Mouse (Mus musculus): Measurements from ENCODE around the gene Bach2. TPM values are rescaled to one million over a fixed set of nuclear protein-coding genes. Genes with fewer than 3 reads are reported as not detected.

Bach2 gene
- polyA plus RNA-seq, 1 experiment from 2014 or later = 19.1 TPM

GRCm38 (mm10) chr4:32204819-32205218 lies 33.8 kb upstream of the Bach2 start:
- Histone ChIP-seq H3K4me2 (ENCODE audit: low read length) (no peak overlapping the region), H3K27me3 (replicated peaks; ENCODE audit: control insufficient read depth, insufficient read depth, low read length) (no peaks in the 10 kb centered on the region), H3K4me3 (ENCODE audit: low read length) (no peak overlapping the region), H3K36me3 (ENCODE audit: control insufficient read depth, insufficient read depth, low read length) (no peaks in the 10 kb centered on the region), H3K27ac (ENCODE audit: low read depth, low read length) (no peak overlapping the region), H3K4me1 (ENCODE audit: control insufficient read depth, insufficient read depth, low read depth, low read length) (no peaks in the 10 kb centered on the region), H3K9me3 (ENCODE audit: control insufficient read depth, low read length) (no peaks in the 10 kb centered on the region), H3K9ac (ENCODE audit: low read depth, low read length) (no peak overlapping the region)
- 93% methylated on average over 4 of the region's 4 CpGs for WGBS
- no peak for ATAC-seq

- WGBS = 76% methylated on average over 2 of the region's 2 CpGs
These were observed 32.8 kb upstream of the Bach2 start for GRCm38 (mm10) chr4:32205825-32206224.

GRCm38 (mm10) chr4:32209995-32210394 lies 28.6 kb upstream of the Bach2 start:
- no peak overlapping the region for H3K4me3 ChIP-seq (ENCODE audit: low read length)
- H3K9ac ChIP-seq (ENCODE audit: low read depth, low read length) = no peak overlapping the region
- H3K36me3 ChIP-seq (ENCODE audit: control insufficient read depth, insufficient read depth, low read length) = no peaks in the 10 kb centered on the region
- 89% methylated on average over 2 of the region's 2 CpGs for WGBS
- H3K27me3 ChIP-seq (replicated peaks; ENCODE audit: control insufficient read depth, insufficient read depth, low read length) = no peaks in the 10 kb centered on the region
- peaks cover 3% of the 10 kb centered on the region; the same call in 1 of the 2 replicates for H3K4me1 ChIP-seq (ENCODE audit: control insufficient read depth, insufficient read depth, low read depth, low read length)
- H3K27ac ChIP-seq (ENCODE audit: low read depth, low read length) = no peak overlapping the region
- no peaks in the 10 kb centered on the region for H3K9me3 ChIP-seq (ENCODE audit: control insufficient read depth, low read length)
- ATAC-seq = no peak
- H3K4me2 ChIP-seq (ENCODE audit: low read length) = no peak overlapping the region

More at GRCm38 (mm10) chr4:32205825-32206224, 32.8 kb upstream of the Bach2 start:
- no peak overlapping the region for H3K27ac ChIP-seq (ENCODE audit: low read depth, low read length)
- H3K4me1 ChIP-seq (ENCODE audit: control insufficient read depth, insufficient read depth, low read depth, low read length) = peaks cover 2% of the 10 kb centered on the region; the same call in 1 of the 2 replicates
- no peaks in the 10 kb centered on the region for H3K27me3 ChIP-seq (replicated peaks; ENCODE audit: control insufficient read depth, insufficient read depth, low read length)
- no peaks in the 10 kb centered on the region for H3K36me3 ChIP-seq (ENCODE audit: control insufficient read depth, insufficient read depth, low read length)
- H3K9me3 ChIP-seq (ENCODE audit: control insufficient read depth, low read length) = no peaks in the 10 kb centered on the region
- ATAC-seq = no peak
- H3K4me3 ChIP-seq (ENCODE audit: low read length) = no peak overlapping the region
- H3K9ac ChIP-seq (ENCODE audit: low read depth, low read length) = no peak overlapping the region
- no peak overlapping the region for H3K4me2 ChIP-seq (ENCODE audit: low read length)

GRCm38 (mm10) chr4:32210424-32211184 lies 28.0 kb upstream of the Bach2 start:
- no peaks in the 10 kb centered on the region for H3K36me3 ChIP-seq (ENCODE audit: control insufficient read depth, insufficient read depth, low read length)
- ATAC-seq = 0 out of 2 replicates have a peak, but pooled peaks have one; percentile 30
- 52% methylated on average over 9 of the region's 9 CpGs for WGBS
- H3K27me3 ChIP-seq (replicated peaks; ENCODE audit: control insufficient read depth, insufficient read depth, low read length) = no peaks in the 10 kb centered on the region
- H3K4me2 ChIP-seq (ENCODE audit: low read length) = no peak overlapping the region
- H3K27ac ChIP-seq (ENCODE audit: low read depth, low read length) = no peak overlapping the region; the same call in 1 of the 2 replicates
- no peaks in the 10 kb centered on the region for H3K9me3 ChIP-seq (ENCODE audit: control insufficient read depth, low read length)
- H3K4me3 ChIP-seq (ENCODE audit: low read length) = no peak overlapping the region
- H3K4me1 ChIP-seq (ENCODE audit: control insufficient read depth, insufficient read depth, low read depth, low read length) = peaks cover 3% of the 10 kb centered on the region; the same call in 1 of the 2 replicates
- no peak overlapping the region for H3K9ac ChIP-seq (ENCODE audit: low read depth, low read length)

GRCm38 (mm10) chr4:32212593-32212992 lies 26.0 kb upstream of the Bach2 start:
- Histone ChIP-seq H3K9ac (ENCODE audit: low read depth, low read length) (no peak overlapping the region), H3K4me3 (ENCODE audit: low read length) (no peak overlapping the region), H3K4me2 (ENCODE audit: low read length) (no peak overlapping the region), H3K4me1 (ENCODE audit: control insufficient read depth, insufficient read depth, low read depth, low read length) (peaks cover 3% of the 10 kb centered on the region; the same call in 1 of the 2 replicates), H3K27ac (ENCODE audit: low read depth, low read length) (no peak overlapping the region), H3K9me3 (ENCODE audit: control insufficient read depth, low read length) (no peaks in the 10 kb centered on the region), H3K27me3 (replicated peaks; ENCODE audit: control insufficient read depth, insufficient read depth, low read length) (no peaks in the 10 kb centered on the region), H3K36me3 (ENCODE audit: control insufficient read depth, insufficient read depth, low read length) (no peaks in the 10 kb centered on the region)
- ATAC-seq = no peak

GRCm38 (mm10) chr4:32216466-32216865 lies 22.1 kb upstream of the Bach2 start:
- no peaks in the 10 kb centered on the region; the same call in 1 of the 2 replicates for H3K4me1 ChIP-seq (ENCODE audit: control insufficient read depth, insufficient read depth, low read depth, low read length)
- no peaks in the 10 kb centered on the region for H3K27me3 ChIP-seq (replicated peaks; ENCODE audit: control insufficient read depth, insufficient read depth, low read length)
- 74% methylated on average over 4 of the region's 4 CpGs for WGBS
- no peak overlapping the region for H3K9ac ChIP-seq (ENCODE audit: low read depth, low read length)
- H3K4me3 ChIP-seq (ENCODE audit: low read length) = no peak overlapping the region
- no peak overlapping the region for H3K27ac ChIP-seq (ENCODE audit: low read depth, low read length)
- H3K36me3 ChIP-seq (ENCODE audit: control insufficient read depth, insufficient read depth, low read length) = no peaks in the 10 kb centered on the region
- ATAC-seq = no peak
- no peaks in the 10 kb centered on the region for H3K9me3 ChIP-seq (ENCODE audit: control insufficient read depth, low read length)
- no peak overlapping the region for H3K4me2 ChIP-seq (ENCODE audit: low read length)

- Histone ChIP-seq H3K9me3 (ENCODE audit: control insufficient read depth, low read length) (no peaks in the 10 kb centered on the region), H3K27ac (ENCODE audit: low read depth, low read length) (no peak overlapping the region), H3K4me3 (ENCODE audit: low read length) (no peak overlapping the region), H3K27me3 (replicated peaks; ENCODE audit: control insufficient read depth, insufficient read depth, low read length) (no peaks in the 10 kb centered on the region), H3K9ac (ENCODE audit: low read depth, low read length) (no peak overlapping the region), H3K36me3 (ENCODE audit: control insufficient read depth, insufficient read depth, low read length) (no peaks in the 10 kb centered on the region), H3K4me2 (ENCODE audit: low read length) (no peak overlapping the region), H3K4me1 (ENCODE audit: control insufficient read depth, insufficient read depth, low read depth, low read length) (no peaks in the 10 kb centered on the region; the same call in 1 of the 2 replicates)
- WGBS = 92% methylated on average over 3 of the region's 3 CpGs
- no peak for ATAC-seq
These were observed 21.6 kb upstream of the Bach2 start for GRCm38 (mm10) chr4:32217016-32217415.

- peak; percentile 30; the same call in 1 of the 2 replicates for ATAC-seq
- 89% methylated on average over 12 of the region's 12 CpGs for WGBS
- Histone ChIP-seq H3K27me3 (replicated peaks; ENCODE audit: control insufficient read depth, insufficient read depth, low read length) (no peaks in the 10 kb centered on the region), H3K4me1 (ENCODE audit: control insufficient read depth, insufficient read depth, low read depth, low read length) (no peaks in the 10 kb centered on the region; the same call in 1 of the 2 replicates), H3K27ac (ENCODE audit: low read depth, low read length) (no peak overlapping the region), H3K4me3 (ENCODE audit: low read length) (no peak overlapping the region), H3K9ac (ENCODE audit: low read depth, low read length) (no peak overlapping the region), H3K36me3 (ENCODE audit: control insufficient read depth, insufficient read depth, low read length) (no peaks in the 10 kb centered on the region), H3K4me2 (ENCODE audit: low read length) (no peak overlapping the region), H3K9me3 (ENCODE audit: control insufficient read depth, low read length) (no peaks in the 10 kb centered on the region)
These were observed 21.0 kb upstream of the Bach2 start for GRCm38 (mm10) chr4:32217593-32217992.

GRCm38 (mm10) chr4:32218371-32218770 lies 20.2 kb upstream of the Bach2 start:
- Histone ChIP-seq H3K4me3 (ENCODE audit: low read length) (no peak overlapping the region), H3K4me2 (ENCODE audit: low read length) (no peak overlapping the region), H3K36me3 (ENCODE audit: control insufficient read depth, insufficient read depth, low read length) (no peaks in the 10 kb centered on the region), H3K27ac (ENCODE audit: low read depth, low read length) (no peak overlapping the region), H3K9me3 (ENCODE audit: control insufficient read depth, low read length) (no peaks in the 10 kb centered on the region), H3K9ac (ENCODE audit: low read depth, low read length) (no peak overlapping the region), H3K4me1 (ENCODE audit: control insufficient read depth, insufficient read depth, low read depth, low read length) (no peaks in the 10 kb centered on the region; the same call in 1 of the 2 replicates), H3K27me3 (replicated peaks; ENCODE audit: control insufficient read depth, insufficient read depth, low read length) (no peaks in the 10 kb centered on the region)
- WGBS = 84% methylated on average over 4 of the region's 4 CpGs
- no peak for ATAC-seq
